Mouse (Mus musculus) testis, adult 2 months (tissue): ENCODE results near the gene Zfp768.

ENCODE experiments used
- CTCF ChIP-seq: fragments of 200-500 bp; IDR thresholded peaks from 2 replicates; pipeline ENCODE4 v1.5.1; 2012; ENCODE audit warnings: low read depth, mild to moderate bottlenecking, inconsistent platforms, low read length, moderate library complexity; ENCODE audit not compliant: control insufficient read depth, insufficient read depth, insufficient replicate concordance
- POLR2A ChIP-seq: fragments of 200-500 bp; IDR thresholded peaks from 2 replicates; pipeline ENCODE4 v1.6.1; 2012; ENCODE audit warnings: low read depth, mild to moderate bottlenecking, inconsistent platforms, low read length, moderate library complexity; ENCODE audit not compliant: control insufficient read depth

DNA sequence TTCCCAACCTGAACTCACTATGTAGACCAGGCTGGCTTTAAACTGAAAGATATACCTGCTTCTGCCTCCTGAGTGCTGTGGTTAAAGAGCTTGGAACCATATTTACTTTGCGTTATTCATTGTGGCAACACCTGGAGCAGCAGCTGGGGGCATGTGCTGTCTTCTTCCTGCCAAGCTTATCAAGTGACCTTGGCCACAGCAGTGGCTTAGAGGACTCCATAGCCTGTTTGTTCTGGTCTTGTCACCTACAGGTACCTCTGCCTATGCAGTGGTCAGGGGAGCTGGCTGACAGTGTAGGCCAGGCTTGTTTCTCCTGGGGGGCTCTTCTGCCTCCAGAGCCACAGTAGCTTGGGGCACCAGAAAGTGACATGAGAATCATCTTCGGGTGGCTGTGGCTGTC is 37.0 kb downstream of the Zfp768 start:
- no peak for TF ChIP-seq CTCF
- no peak for TF ChIP-seq POLR2A
